Comparison of ENCODE assay signal across 10 mouse cellular contexts in genomic region chr12:70104776-70105420, GRCm38 (mm10). TPM values are rescaled to one million over a fixed set of nuclear protein-coding genes. Genes with fewer than 3 reads are reported as not detected.
DNase-seq lines count a peak whose midpoint lies in the region; ATAC-seq lines count a peak whose summit lies in the region.
"Had no signal": no experiment of that assay in that cellular context is flagged by ENCODE, and none has a peak within 500 bp of the region (broad histone marks: within the 10 kb centered on the region; RNA-seq: fewer than 3 reads in every experiment).

No protein-coding gene starts in this region.

- ATAC-seq in megakaryocyte, adult 5-6 weeks (ENCODE audit: poor library complexity, severe bottlenecking), result 0 out of 2 replicates have a peak, but pooled peaks have one; percentile 22
- ATAC-seq in erythroid progenitor cell, adult 5-6 weeks (replicated peaks; ENCODE audit: low FRiP score, poor library complexity, severe bottlenecking), result no peak
- ATAC-seq: hindbrain, postnatal 0 days had no signal

- peak; percentile 26 for DNase-seq in embryo, embryonic 10.5 days (ENCODE audit: low spot score)
- DNase-seq in embryo, embryonic 9.5 days (ENCODE audit: extremely low spot score), result no peak
- DNase-seq in CD4-positive helper T cell, adult 2 months (ENCODE audit: low read depth, low spot score), result peak; percentile 57
- peak; percentile 53 for DNase-seq in induced T-regulatory cell, adult 2 months (ENCODE audit: low read depth)
- no peak for DNase-seq in frontal cortex, postnatal 36 days (ENCODE audit: low spot score in 2 of 2)
- DNase-seq in ovary, postnatal 10 days (ENCODE audit: low spot score), result no peak

RNA-seq across cellular contexts. Expression of gene Nin, which starts 8.6 kb away (rescaled TPM):
- 154 and 171 TPM in 2 replicates for total RNA-seq in megakaryocyte, adult 5-6 weeks (2015)
- total RNA-seq in megakaryocyte, adult 5-6 weeks (2017), result 227 and 264 TPM in 2 replicates
- 16.2 and 36.0 TPM in 2 replicates for total RNA-seq in erythroid progenitor cell, adult 5-6 weeks (2015; ENCODE audit: low replicate concordance)
- 22.6 and 30.4 TPM in 2 replicates for total RNA-seq in erythroid progenitor cell, adult 5-6 weeks (2017; ENCODE audit: low replicate concordance)

RNA-seq across cellular contexts. Expression of gene Abhd12b, which starts 49.0 kb away (rescaled TPM):
- total RNA-seq in megakaryocyte, adult 5-6 weeks (2015), result not detected in 2 replicates
- total RNA-seq in megakaryocyte, adult 5-6 weeks (2017), result not detected in 2 replicates
- total RNA-seq in erythroid progenitor cell, adult 5-6 weeks (2015; ENCODE audit: low replicate concordance), result not detected in 2 replicates
- not detected in 2 replicates for total RNA-seq in erythroid progenitor cell, adult 5-6 weeks (2017; ENCODE audit: low replicate concordance)
- total RNA-seq: heart, adult 8-10 months; hindbrain, postnatal 0 days had no signal

Comparison
In these comparisons a context has a peak if more than half of its experiments do, and no peak if none do; other contexts are left out.
1. DNase-seq: peak in embryo, embryonic 10.5 days (single experiment), CD4-positive helper T cell, adult 2 months (single experiment) and induced T-regulatory cell, adult 2 months (single experiment); none in embryo, embryonic 9.5 days (single experiment), frontal cortex, postnatal 36 days (0 of 2) and ovary, postnatal 10 days (single experiment).
2. RNA of gene Nin, which starts 8.6 kb away (total RNA-seq): 154 to 264 TPM in megakaryocyte, adult 5-6 weeks; 16.2 to 36.0 TPM in erythroid progenitor cell, adult 5-6 weeks; every median in the first group is over 4 times any median in the second.